Mouse (Mus musculus) thymus, adult 2 months (tissue): ENCODE results near the gene Ap1s3. TPM values are rescaled to one million over a fixed set of nuclear protein-coding genes. Genes with fewer than 3 reads are reported as not detected.
"Not testable (repeated sequence)": the region's sequence is repeated elsewhere in the genome, so short reads cannot be mapped to it uniquely, and the experiment has no call there.

Experiments
- DNase-seq: peaks from one replicate; pipeline ENCODE4 v3.0.0; 2021
- H3K27ac ChIP-seq: fragments of 200-500 bp; 2 replicates; pipeline ENCODE4 v1.5.1; 2012; ENCODE audit warnings: low read length, control low read depth; ENCODE audit not compliant: control insufficient read depth, insufficient read depth
- H3K27me3 ChIP-seq: fragments of 200-500 bp; 2 replicates; pipeline ENCODE4 v1.6.1; 2012; ENCODE audit warnings: mild to moderate bottlenecking, low read length, moderate library complexity, mixed read lengths; ENCODE audit not compliant: control insufficient read depth, insufficient read depth
- H3K36me3 ChIP-seq: fragments of 200-500 bp; 2 replicates; pipeline ENCODE4 v1.6.1; 2012; ENCODE audit warnings: mild to moderate bottlenecking, low read length, moderate library complexity; ENCODE audit not compliant: control insufficient read depth, insufficient read depth
- H3K4me1 ChIP-seq: fragments of 200-500 bp; replicated peaks from 2 replicates; pipeline ENCODE4 v1.6.1; 2012; ENCODE audit warnings: low read length; ENCODE audit not compliant: control insufficient read depth, insufficient read depth
- H3K4me3 ChIP-seq: fragments of 200-500 bp; 2 replicates; pipeline ENCODE4 v1.5.1; 2012; ENCODE audit warnings: mild to moderate bottlenecking, low read length, control low read depth, moderate library complexity; ENCODE audit not compliant: control insufficient read depth, insufficient read depth
- CTCF ChIP-seq: fragments of 200-500 bp; IDR thresholded peaks from 2 replicates; pipeline ENCODE4 v1.5.1; 2012; ENCODE audit warnings: mild to moderate bottlenecking, control low read depth, low read length, moderate library complexity, borderline replicate concordance; ENCODE audit not compliant: control insufficient read depth, poor library complexity, insufficient read depth; ENCODE audit errors: extremely low read depth
- POLR2A ChIP-seq: fragments of 200-500 bp; IDR thresholded peaks from 2 replicates; pipeline ENCODE4 v1.6.1; 2012; ENCODE audit warnings: mild to moderate bottlenecking, low read length, control low read depth, moderate library complexity; ENCODE audit not compliant: control insufficient read depth, poor library complexity, insufficient read depth; ENCODE audit errors: extremely low read depth
- WGBS: fragments of 180-500 bp; shearing (Covaris S2); methylation state at CpG from one replicate; pipeline ENCODE4 v1.1.7; 2018; 5-methylcytosine and 5-hydroxymethylcytosine counted together
- polyA plus RNA-seq: library from polyadenylated mRNA; depleted of rRNA; stranded (reverse); fragments of >200 nt; gene quantifications from 2 replicates; pipeline ENCODE4 v1.2.3, GENCODE M21; 2012

The Ap1s3 gene
- polyA plus RNA-seq, 1 experiment, result 60.7 TPM

- Histone ChIP-seq H3K4me1 (no peaks in the 10 kb centered on the region), H3K27ac (no peak overlapping the region), H3K36me3 (no peaks in the 10 kb centered on the region; the same call in 1 of the 2 replicates), H3K4me3 (no peak overlapping the region), H3K27me3 (no peaks in the 10 kb centered on the region)
- no peak for TF ChIP-seq POLR2A
- 78% methylated on average over 2 of the region's 2 CpGs for WGBS
- no peak for DNase-seq
These were observed 55.3 kb downstream of the Ap1s3 start for GRCm38 (mm10) chr1:79616492-79616891.

- TF ChIP-seq POLR2A, result no peak
- no peak for TF ChIP-seq CTCF
- no peak overlapping the region for H3K4me3 ChIP-seq
- no peaks in the 10 kb centered on the region for H3K27me3 ChIP-seq
- 98% methylated on average over 6 of the region's 6 CpGs for WGBS
- no peak for DNase-seq
- H3K4me1 ChIP-seq, result no peaks in the 10 kb centered on the region
- no peak overlapping the region for H3K27ac ChIP-seq
- H3K36me3 ChIP-seq, result no peaks in the 10 kb centered on the region; the same call in 1 of the 2 replicates
These were observed 57.3 kb downstream of the Ap1s3 start for GRCm38 (mm10) chr1:79614456-79614855.

GRCm38 (mm10) chr1:79611271-79611670 lies 60.5 kb downstream of the Ap1s3 start:
- H3K36me3 ChIP-seq, H3K4me3 ChIP-seq, H3K27me3 ChIP-seq, H3K4me1 ChIP-seq, H3K27ac ChIP-seq: not testable (repeated sequence)
- peak; percentile 5 for DNase-seq
- WGBS, result 97% methylated on average over 5 of the region's 5 CpGs

GRCm38 (mm10) chr1:79608856-79609255 lies 62.9 kb downstream of the Ap1s3 start:
- H3K4me1 ChIP-seq, H3K27ac ChIP-seq, DNase-seq, H3K36me3 ChIP-seq, H3K27me3 ChIP-seq, H3K4me3 ChIP-seq: not testable (repeated sequence)
- WGBS, result 94% methylated on average over 5 of the region's 5 CpGs

- no peak overlapping the region for H3K27ac ChIP-seq
- no peak for DNase-seq
- H3K4me1 ChIP-seq, result no peaks in the 10 kb centered on the region
- no peak for TF ChIP-seq CTCF
- no peak for TF ChIP-seq POLR2A
- no peak overlapping the region for H3K4me3 ChIP-seq
- no peaks in the 10 kb centered on the region for H3K27me3 ChIP-seq
- 93% methylated on average over 2 of the region's 2 CpGs for WGBS
- H3K36me3 ChIP-seq, result no peaks in the 10 kb centered on the region
These were observed 69.3 kb downstream of the Ap1s3 start for GRCm38 (mm10) chr1:79602500-79602899.

- H3K36me3 ChIP-seq, result no peaks in the 10 kb centered on the region
- TF ChIP-seq POLR2A (no peak), CTCF (no peak)
- H3K27ac ChIP-seq, result no peak overlapping the region
- no peaks in the 10 kb centered on the region for H3K27me3 ChIP-seq
- no peaks in the 10 kb centered on the region for H3K4me1 ChIP-seq
- 80% methylated on average over 5 of the region's 5 CpGs for WGBS
- DNase-seq, result no peak
- no peak overlapping the region for H3K4me3 ChIP-seq
These were observed 73.2 kb downstream of the Ap1s3 start for GRCm38 (mm10) chr1:79598385-79599178.

- no peak overlapping the region for H3K27ac ChIP-seq
- WGBS, result 92% methylated on average over 4 of the region's 4 CpGs
- no peak for TF ChIP-seq POLR2A
- TF ChIP-seq CTCF, result no peak
- no peaks in the 10 kb centered on the region for H3K27me3 ChIP-seq
- no peak for DNase-seq
- H3K4me1 ChIP-seq, result no peaks in the 10 kb centered on the region
- no peaks in the 10 kb centered on the region for H3K36me3 ChIP-seq
- H3K4me3 ChIP-seq, result no peak overlapping the region
These were observed 79.0 kb downstream of the Ap1s3 start for GRCm38 (mm10) chr1:79592721-79593277.
